Mouse (Mus musculus): Measurements from ENCODE around the gene Ckm. TPM values are rescaled to one million over a fixed set of nuclear protein-coding genes. Genes with fewer than 3 reads are reported as not detected.

The Ckm gene
- not detected in 2 replicates for polyA plus RNA-seq (2012; ENCODE audit: insufficient read depth, insufficient read length, low replicate concordance, missing spikeins)

- TF ChIP-seq CTCF (IDR thresholded peaks at IDR 0.05; ENCODE audit: insufficient read depth, low read depth, low read length), result no peak
- no peak for TF ChIP-seq POLR2A (IDR thresholded peaks at IDR 0.05; ENCODE audit: insufficient read depth, low read depth, low read length)
- Histone ChIP-seq H3K4me3 (ENCODE audit: insufficient read depth, low read depth, low read length) (peak within 1 kb of the TSS; percentile 25), H3K27ac (ENCODE audit: insufficient read depth, low read depth, low read length) (no peak within 1 kb of the TSS), H3K4me1 (ENCODE audit: control insufficient read depth, insufficient read depth, low read length) (peaks cover 12% of the 10 kb centered on the region)
- WGBS, result 66% methylated on average over 7 of the region's 7 CpGs
Observed at GRCm38 (mm10) chr7:19404476-19404875, at the start of gene Ckm. Gene Ckm (plus strand): TSS chr7:19404776.

DNA sequence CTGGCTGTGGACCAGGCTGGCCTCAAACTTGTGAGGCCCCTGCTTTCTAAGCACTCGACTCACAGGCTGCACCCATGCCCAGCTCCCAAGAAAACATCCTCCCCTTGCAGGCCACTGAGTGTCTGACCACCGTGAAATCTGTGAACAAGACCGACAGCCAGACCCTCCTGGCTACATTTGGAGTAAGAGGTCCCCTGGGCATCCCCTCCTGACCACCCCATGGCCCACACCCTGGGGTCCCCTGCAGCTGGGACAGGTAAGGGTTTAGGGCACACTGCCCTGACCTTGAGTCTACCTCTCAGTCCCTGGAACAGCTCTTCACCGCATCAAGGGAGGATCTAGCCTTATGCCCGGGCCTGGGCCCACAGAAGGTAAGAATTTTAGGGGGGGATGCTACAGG lies 49.6 kb upstream of the Ckm start:
- H3K4me1 ChIP-seq (ENCODE audit: control insufficient read depth, insufficient read depth, low read length), result peaks cover 10% of the 10 kb centered on the region; the same call in 1 of the 2 replicates
- H3K27ac ChIP-seq (ENCODE audit: insufficient read depth, low read depth, low read length), result no peak overlapping the region
- H3K4me3 ChIP-seq (ENCODE audit: insufficient read depth, low read depth, low read length), result no peak overlapping the region
- WGBS, result 88% methylated on average over 5 of the region's 5 CpGs
- TF ChIP-seq POLR2A (IDR thresholded peaks at IDR 0.05; ENCODE audit: insufficient read depth, low read depth, low read length) (no peak), CTCF (IDR thresholded peaks at IDR 0.05; ENCODE audit: insufficient read depth, low read depth, low read length) (no peak)

DNA sequence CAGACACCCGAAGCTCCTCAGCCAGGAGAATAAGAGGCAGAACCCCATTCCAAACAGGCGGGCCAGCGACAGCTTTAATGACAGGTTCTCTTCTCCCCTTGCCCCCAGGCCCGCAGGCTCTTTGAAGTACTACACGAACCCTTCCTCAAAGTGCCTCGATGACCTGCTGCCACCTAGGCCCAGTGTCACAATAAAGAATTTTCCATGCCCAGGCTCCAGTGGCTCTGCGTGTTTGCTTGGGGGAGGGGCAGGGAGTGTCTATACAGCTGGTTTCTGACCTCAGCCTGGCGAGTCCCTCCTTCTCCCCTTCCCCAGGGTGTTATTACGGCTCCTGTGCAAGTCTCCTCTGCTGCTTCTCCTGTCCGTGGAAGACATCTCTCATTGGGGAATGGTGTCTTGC lies 48.3 kb upstream of the Ckm start:
- Histone ChIP-seq H3K27ac (ENCODE audit: insufficient read depth, low read depth, low read length) (no peak overlapping the region), H3K4me1 (ENCODE audit: control insufficient read depth, insufficient read depth, low read length) (peaks cover 19% of the 10 kb centered on the region), H3K4me3 (ENCODE audit: insufficient read depth, low read depth, low read length) (no peak overlapping the region)
- TF ChIP-seq CTCF (IDR thresholded peaks at IDR 0.05; ENCODE audit: insufficient read depth, low read depth, low read length) (no peak), POLR2A (IDR thresholded peaks at IDR 0.05; ENCODE audit: insufficient read depth, low read depth, low read length) (no peak)
- WGBS, result 70% methylated on average over 10 of the region's 10 CpGs

GRCm38 (mm10) chr7:19357381-19358375 lies 46.9 kb upstream of the Ckm start:
- Histone ChIP-seq H3K4me1 (ENCODE audit: control insufficient read depth, insufficient read depth, low read length) (peaks cover 30% of the 10 kb centered on the region), H3K27ac (ENCODE audit: insufficient read depth, low read depth, low read length) (no peak overlapping the region), H3K4me3 (ENCODE audit: insufficient read depth, low read depth, low read length) (no peak overlapping the region)
- TF ChIP-seq POLR2A (IDR thresholded peaks at IDR 0.05; ENCODE audit: insufficient read depth, low read depth, low read length) (no peak), CTCF (IDR thresholded peaks at IDR 0.05; ENCODE audit: insufficient read depth, low read depth, low read length) (no peak)
- 90% methylated on average over 25 of the region's 25 CpGs for WGBS

DNA sequence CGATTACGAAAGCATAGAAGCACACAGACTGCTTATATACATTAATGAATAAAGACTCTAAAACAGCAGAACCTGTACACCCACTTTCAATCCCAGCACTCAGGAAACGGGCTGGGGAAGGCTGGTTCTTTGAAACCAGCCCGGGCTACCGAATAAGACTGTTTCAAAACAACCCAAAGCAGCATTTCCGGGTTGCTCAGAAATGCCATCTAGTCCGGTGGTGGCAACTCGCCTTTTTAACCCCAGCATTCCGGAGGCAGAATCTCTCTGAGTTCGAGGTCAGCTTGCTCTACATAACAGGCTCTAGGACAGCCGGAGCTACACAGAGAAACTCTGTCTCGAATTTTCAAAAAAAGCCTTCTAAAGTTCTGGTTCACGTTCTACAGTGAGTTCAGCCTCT lies 45.9 kb upstream of the Ckm start:
- peaks cover 30% of the 10 kb centered on the region for H3K4me1 ChIP-seq (ENCODE audit: control insufficient read depth, insufficient read depth, low read length)
- WGBS, result 13% methylated on average over 13 of the region's 13 CpGs
- no peak for TF ChIP-seq CTCF (IDR thresholded peaks at IDR 0.05; ENCODE audit: insufficient read depth, low read depth, low read length)
- no peak for TF ChIP-seq POLR2A (IDR thresholded peaks at IDR 0.05; ENCODE audit: insufficient read depth, low read depth, low read length)
- peak overlapping the region; percentile 65; the same call in 1 of the 2 replicates for H3K4me3 ChIP-seq (ENCODE audit: insufficient read depth, low read depth, low read length)
- no peak overlapping the region for H3K27ac ChIP-seq (ENCODE audit: insufficient read depth, low read depth, low read length)

DNA sequence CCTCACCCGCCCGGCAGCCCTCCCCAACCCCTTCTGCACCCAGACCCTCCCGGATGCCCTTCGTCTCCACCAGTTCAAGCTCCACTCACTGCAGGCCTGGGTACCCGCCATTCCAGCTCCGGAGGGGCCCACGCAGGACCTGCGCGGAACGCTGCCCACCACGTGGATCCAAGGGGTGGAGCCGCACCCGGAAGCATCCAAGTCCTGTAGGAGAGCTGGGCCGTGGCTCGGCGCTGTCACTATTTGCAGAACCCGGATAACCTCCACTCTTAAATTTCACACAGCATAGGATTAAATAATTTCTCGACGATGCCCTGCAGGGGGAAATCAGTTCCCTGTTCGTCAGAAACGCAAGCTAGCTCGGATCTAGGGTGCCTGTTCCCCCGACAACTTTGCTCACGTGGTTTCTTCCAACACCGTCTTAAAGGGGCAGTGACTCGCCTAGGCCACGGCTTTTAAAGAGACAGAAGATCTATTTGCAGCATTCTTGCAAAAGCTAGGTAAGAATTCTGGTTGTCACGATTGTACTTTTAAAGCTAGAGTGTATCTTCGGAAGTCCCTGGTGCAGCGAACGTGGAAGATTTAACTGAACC lies 45.2 kb upstream of the Ckm start, which contains the start of the genes Cd3eap and Ppp1r13l:
TSS of gene Cd3eap (minus strand) at position 185 of the 593 bp plus-strand sequence.
TSS of gene Ppp1r13l (plus strand) at position 451 of the 593 bp plus-strand sequence.
- Histone ChIP-seq H3K4me1 (ENCODE audit: control insufficient read depth, insufficient read depth, low read length) (peaks cover 30% of the 10 kb centered on the region), H3K27ac (ENCODE audit: insufficient read depth, low read depth, low read length) (peak within 1 kb of the TSS; percentile 52; the same call in 1 of the 2 replicates), H3K4me3 (ENCODE audit: insufficient read depth, low read depth, low read length) (peak within 1 kb of the TSS; percentile 65)
- WGBS, result under 1% methylated on average over 31 of the region's 31 CpGs
- TF ChIP-seq POLR2A (IDR thresholded peaks at IDR 0.05; ENCODE audit: insufficient read depth, low read depth, low read length), result peak; percentile 83
- no peak for TF ChIP-seq CTCF (IDR thresholded peaks at IDR 0.05; ENCODE audit: insufficient read depth, low read depth, low read length)

- TF ChIP-seq CTCF (IDR thresholded peaks at IDR 0.05; ENCODE audit: insufficient read depth, low read depth, low read length), result no peak
- no peak for TF ChIP-seq POLR2A (IDR thresholded peaks at IDR 0.05; ENCODE audit: insufficient read depth, low read depth, low read length)
- under 1% methylated on average over 45 of the region's 45 CpGs for WGBS
- H3K27ac ChIP-seq (ENCODE audit: insufficient read depth, low read depth, low read length), result no peak overlapping the region
- peak overlapping the region; percentile 65 for H3K4me3 ChIP-seq (ENCODE audit: insufficient read depth, low read depth, low read length)
- peaks cover 30% of the 10 kb centered on the region for H3K4me1 ChIP-seq (ENCODE audit: control insufficient read depth, insufficient read depth, low read length)
Observed at GRCm38 (mm10) chr7:19359892-19360641, 44.5 kb upstream of the Ckm start.

DNA sequence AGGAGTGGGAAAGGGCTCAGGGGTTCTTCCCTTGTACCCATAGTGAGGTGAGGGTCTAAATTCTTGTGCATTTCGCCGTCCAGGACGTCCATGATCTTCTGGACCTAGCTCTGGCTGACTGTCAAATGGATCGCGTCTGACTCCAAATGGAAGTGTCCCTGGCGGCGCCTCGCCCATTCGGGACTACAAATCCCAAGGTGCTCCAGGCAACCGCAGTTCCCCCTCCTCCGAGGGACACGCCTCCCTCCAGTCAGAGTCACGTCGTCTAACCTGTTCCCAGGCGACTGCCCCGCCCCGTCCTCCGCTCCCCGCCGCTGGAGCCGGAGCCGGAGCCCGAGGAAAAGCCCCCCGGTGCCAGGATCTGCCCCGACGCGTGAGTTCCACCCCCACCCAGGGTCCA lies 43.6 kb upstream of the Ckm start:
- Histone ChIP-seq H3K4me1 (ENCODE audit: control insufficient read depth, insufficient read depth, low read length) (peaks cover 29% of the 10 kb centered on the region), H3K27ac (ENCODE audit: insufficient read depth, low read depth, low read length) (no peak overlapping the region), H3K4me3 (ENCODE audit: insufficient read depth, low read depth, low read length) (peak overlapping the region; percentile 65)
- under 1% methylated on average over 26 of the region's 27 CpGs for WGBS
- no peak for TF ChIP-seq CTCF (IDR thresholded peaks at IDR 0.05; ENCODE audit: insufficient read depth, low read depth, low read length)
- no peak for TF ChIP-seq POLR2A (IDR thresholded peaks at IDR 0.05; ENCODE audit: insufficient read depth, low read depth, low read length)

Measured in olfactory bulb, adult 2 months (tissue).